Mouse (Mus musculus) gastrocnemius, postnatal 25 days (tissue): Measurements from ENCODE around the gene Prex1. TPM values are rescaled to one million over a fixed set of nuclear protein-coding genes. Genes with fewer than 3 reads are reported as not detected.

Source experiments
- DNase-seq: peaks from one replicate; pipeline ENCODE4 v3.0.0; 2022
- total RNA-seq, 2 experiments: library from RNA; stranded (reverse); gene quantifications; 1 replicate in 1 of 2; 2 replicates in 1 of 2; pipeline ENCODE4 v1.2.3; 2021

The Prex1 gene
- total RNA-seq, 2 experiments from 2014 or later: 5.4 to 7.6 TPM

- DNase-seq: no peak
These were observed 27.8 kb downstream of the Prex1 start for GRCm38 (mm10) chr2:166685824-166686223.

- DNase-seq: no peak
These were observed 29.6 kb downstream of the Prex1 start for GRCm38 (mm10) chr2:166683885-166684544.

GRCm38 (mm10) chr2:166682866-166683265 lies 30.8 kb downstream of the Prex1 start:
- DNase-seq: no peak

GRCm38 (mm10) chr2:166678959-166679759 lies 34.5 kb downstream of the Prex1 start:
- no peak for DNase-seq

GRCm38 (mm10) chr2:166676933-166677332 lies 36.7 kb downstream of the Prex1 start:
- peak; percentile 32 for DNase-seq

GRCm38 (mm10) chr2:166676498-166676897 lies 37.1 kb downstream of the Prex1 start:
- no peak for DNase-seq

GRCm38 (mm10) chr2:166675588-166676444 lies 37.8 kb downstream of the Prex1 start:
- no peak for DNase-seq

- DNase-seq: no peak
These were observed 38.9 kb downstream of the Prex1 start for GRCm38 (mm10) chr2:166674693-166675092.

GRCm38 (mm10) chr2:166673951-166674350 lies 39.7 kb downstream of the Prex1 start:
- DNase-seq: no peak

- DNase-seq: no peak
These were observed 41.3 kb downstream of the Prex1 start for GRCm38 (mm10) chr2:166672171-166672965.

GRCm38 (mm10) chr2:166671614-166672013 lies 42.0 kb downstream of the Prex1 start:
- DNase-seq: no peak

- no peak for DNase-seq
These were observed 42.6 kb downstream of the Prex1 start for GRCm38 (mm10) chr2:166671019-166671418.

- DNase-seq: no peak
These were observed 43.7 kb downstream of the Prex1 start for GRCm38 (mm10) chr2:166669922-166670321.

- DNase-seq: peak; percentile 37
These were observed 45.6 kb downstream of the Prex1 start for GRCm38 (mm10) chr2:166667790-166668695.

- no peak for DNase-seq
These were observed 47.5 kb downstream of the Prex1 start for GRCm38 (mm10) chr2:166666175-166666574.

GRCm38 (mm10) chr2:166665244-166665922 lies 48.2 kb downstream of the Prex1 start:
- DNase-seq: no peak

GRCm38 (mm10) chr2:166664506-166664905 lies 49.1 kb downstream of the Prex1 start:
- no peak for DNase-seq

GRCm38 (mm10) chr2:166663250-166663961 lies 50.2 kb downstream of the Prex1 start:
- DNase-seq: no peak

GRCm38 (mm10) chr2:166662595-166663160 lies 51.0 kb downstream of the Prex1 start:
- DNase-seq: no peak
